Mouse (Mus musculus): ENCODE results near the gene Usf1.

DNA sequence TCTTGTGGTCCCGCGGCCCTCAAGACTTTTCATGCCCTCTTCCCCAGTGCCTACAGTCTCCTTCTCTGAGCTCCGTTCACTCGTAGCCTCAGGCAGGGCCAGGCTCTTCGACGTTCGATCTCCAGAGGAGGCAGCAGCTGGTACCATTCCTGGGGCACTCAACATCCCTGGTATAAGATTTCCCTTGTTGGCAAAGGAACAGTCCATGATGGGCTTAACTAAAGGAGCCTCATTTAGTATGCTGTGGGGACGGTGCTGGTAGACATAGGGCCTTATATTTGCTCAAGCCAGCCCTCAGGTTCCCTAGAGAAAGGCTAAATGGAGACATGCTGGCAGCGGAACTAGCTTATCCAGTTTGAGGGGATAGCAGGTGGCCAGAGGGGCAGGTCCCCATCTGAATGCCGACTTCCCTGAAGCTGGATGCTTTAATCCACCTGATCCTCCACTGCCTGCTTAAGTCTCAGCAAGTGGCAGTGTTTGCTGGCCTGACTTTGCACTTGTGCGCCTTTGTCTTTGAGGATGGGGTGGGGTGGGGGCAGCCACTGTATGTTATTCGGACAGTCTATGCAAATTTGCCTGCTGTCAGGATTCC, 8.3 kb downstream of the Usf1 start:
- TF ChIP-seq POLR2A (IDR thresholded peaks at IDR 0.05; ENCODE audit: borderline replicate concordance, low read depth, low read length) = no peak
- TF ChIP-seq CTCF (IDR thresholded peaks at IDR 0.05; ENCODE audit: low read depth, low read length) = no peak
